Mouse (Mus musculus): ENCODE data around the gene Thap8.

Gene Thap8

GRCm38 (mm10) chr7:30318142-30318541, 38.2 kb downstream of the Thap8 start:
- DNase-seq: no peak

- no peak for DNase-seq
These were observed 41.1 kb downstream of the Thap8 start for GRCm38 (mm10) chr7:30320946-30321345.

GRCm38 (mm10) chr7:30321539-30322284, 41.8 kb downstream of the Thap8 start, which contains the start of gene E130208F15Rik:
E130208F15Rik (plus strand) TSS chr7:30321740.
- peak; percentile 85 for DNase-seq

- DNase-seq: peak; percentile 98
These were observed 42.4 kb downstream of the Thap8 start for GRCm38 (mm10) chr7:30322285-30322667.

GRCm38 (mm10) chr7:30322865-30323264, 43.0 kb downstream of the Thap8 start:
- DNase-seq: no peak

- DNase-seq: no peak
These were observed 43.9 kb downstream of the Thap8 start, which contains the start of gene Sdhaf1 for GRCm38 (mm10) chr7:30323795-30324194. Sdhaf1 (minus strand) TSS chr7:30323895.

- peak; percentile 63 for DNase-seq
These were observed 44.5 kb downstream of the Thap8 start for GRCm38 (mm10) chr7:30324300-30324944.

- peak; percentile 81 for DNase-seq
These were observed 45.5 kb downstream of the Thap8 start for GRCm38 (mm10) chr7:30325364-30325763.

GRCm38 (mm10) chr7:30326427-30326826, 46.5 kb downstream of the Thap8 start:
- DNase-seq: no peak

GRCm38 (mm10) chr7:30327140-30327539, 47.2 kb downstream of the Thap8 start:
- peak; percentile 98 for DNase-seq

GRCm38 (mm10) chr7:30328379-30328778, 48.5 kb downstream of the Thap8 start:
- no peak for DNase-seq

- DNase-seq: peak; percentile 99
These were observed 52.0 kb downstream of the Thap8 start for GRCm38 (mm10) chr7:30331887-30332286.

GRCm38 (mm10) chr7:30332622-30333259, 52.8 kb downstream of the Thap8 start:
- DNase-seq: peak; percentile 55

GRCm38 (mm10) chr7:30333436-30333835, 53.5 kb downstream of the Thap8 start:
- DNase-seq: peak; percentile 92

- DNase-seq: peak; percentile 63
These were observed 54.7 kb downstream of the Thap8 start for GRCm38 (mm10) chr7:30334563-30334962.

GRCm38 (mm10) chr7:30335688-30336087, 55.8 kb downstream of the Thap8 start:
- DNase-seq: peak; percentile 65

GRCm38 (mm10) chr7:30336384-30336783, 56.5 kb downstream of the Thap8 start:
- peak; percentile 96 for DNase-seq

GRCm38 (mm10) chr7:30339432-30340109, 59.7 kb downstream of the Thap8 start:
- DNase-seq: peak; percentile 83
